Mouse (Mus musculus) heart, adult 2 months (tissue): Measurements from ENCODE around the gene Hist1h2bg.
"Not testable (repeated sequence)": the region's sequence is repeated elsewhere in the genome, so short reads cannot be mapped to it uniquely, and the experiment has no call there.

Source experiments
- CTCF ChIP-seq: fragments of 200-600 bp; IDR thresholded peaks from 2 replicates; pipeline ENCODE4 v1.8.1; 2022; ENCODE audit warnings: antibody characterized with exemption, mild to moderate bottlenecking, moderate library complexity
- EP300 ChIP-seq: fragments of 200-500 bp; IDR thresholded peaks from 2 replicates; pipeline ENCODE4 v1.6.1; 2011; ENCODE audit warnings: low read depth, low read length, control low read depth; ENCODE audit not compliant: insufficient read depth

DNA sequence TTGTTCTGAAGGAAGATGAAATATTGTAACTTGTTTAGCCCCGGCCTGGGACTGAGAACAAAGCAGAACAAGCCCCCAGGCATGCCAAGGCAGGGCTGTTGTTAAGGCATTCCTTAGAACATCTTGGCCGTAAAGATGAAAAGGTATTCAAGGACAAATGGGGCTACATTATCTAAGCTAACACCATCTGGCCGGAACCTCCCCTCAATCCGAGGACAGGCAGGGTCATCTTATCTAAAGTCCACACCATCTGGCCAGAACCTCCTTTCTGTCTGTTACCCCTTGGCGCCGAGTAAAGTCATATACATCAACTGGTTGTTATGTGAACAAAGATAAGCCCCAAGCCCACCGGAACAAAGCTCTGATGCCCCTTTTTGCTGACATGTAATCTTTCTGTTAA, 20.7 kb downstream of the Hist1h2bg start:
- not testable (repeated sequence) for TF ChIP-seq CTCF, EP300
